Mouse (Mus musculus) heart, adult 2 months (tissue): Measurements from ENCODE around the gene Zswim8. TPM values are rescaled to one million over a fixed set of nuclear protein-coding genes. Genes with fewer than 3 reads are reported as not detected.

Experiments used
- DNase-seq, 2 experiments: peaks; one replicate each; pipeline ENCODE4 v3.0.0; 2021
- H3K27ac ChIP-seq: fragments of 200-600 bp; 2 replicates; pipeline ENCODE4 v1.8.1; 2022
- H3K27me3 ChIP-seq: fragments of 200-500 bp; 2 replicates; pipeline ENCODE4 v1.6.1; 2012; ENCODE audit warnings: mild to moderate bottlenecking, low read length, inconsistent platforms, mixed read lengths; ENCODE audit not compliant: control insufficient read depth, insufficient read depth
- H3K36me3 ChIP-seq: fragments of 200-500 bp; 2 replicates; pipeline ENCODE4 v1.6.1; 2012; ENCODE audit warnings: low read length, inconsistent platforms; ENCODE audit not compliant: control insufficient read depth, insufficient read depth
- H3K4me1 ChIP-seq: fragments of 200-500 bp; 2 replicates; pipeline ENCODE4 v1.6.1; 2011; ENCODE audit warnings: low read length; ENCODE audit not compliant: control insufficient read depth, insufficient read depth
- H3K4me3 ChIP-seq: fragments of 200-600 bp; 2 replicates; pipeline ENCODE4 v1.8.1; 2022
- H3K79me2 ChIP-seq: fragments of 200-500 bp; replicated peaks from 2 replicates; pipeline ENCODE4 v1.6.1; 2012; ENCODE audit warnings: mild to moderate bottlenecking, inconsistent platforms, low read length, moderate library complexity, mixed read lengths; ENCODE audit not compliant: control insufficient read depth, insufficient read depth
- H3K9ac ChIP-seq: fragments of 200-500 bp; 2 replicates; pipeline ENCODE4 v1.6.1; 2012; ENCODE audit warnings: low read depth, mild to moderate bottlenecking, control low read depth, inconsistent platforms, low read length, mixed read lengths
- CTCF ChIP-seq: fragments of 200-600 bp; IDR thresholded peaks from 2 replicates; pipeline ENCODE4 v1.8.1; 2022; ENCODE audit warnings: antibody characterized with exemption, mild to moderate bottlenecking, moderate library complexity
- EP300 ChIP-seq: fragments of 200-500 bp; IDR thresholded peaks from 2 replicates; pipeline ENCODE4 v1.6.1; 2011; ENCODE audit warnings: low read depth, low read length, control low read depth; ENCODE audit not compliant: insufficient read depth
- POLR2A ChIP-seq: fragments of 200-500 bp; IDR thresholded peaks from 2 replicates; pipeline ENCODE4 v1.6.1; 2011; ENCODE audit warnings: mild to moderate bottlenecking, low read depth, low read length, control low read depth; ENCODE audit not compliant: insufficient read depth
- WGBS: fragments of 180-500 bp; shearing (Covaris S2); methylation state at CpG from one replicate; pipeline ENCODE4 v1.1.7; 2018; 5-methylcytosine and 5-hydroxymethylcytosine counted together
- intact Hi-C: fragments of 180-260 bp; cut with DNase I; formaldehyde crosslinking; loops from one replicate; pipeline ENCODE4 v1.15.1; 2025
- polyA plus RNA-seq: library from polyadenylated mRNA; depleted of rRNA; stranded (reverse); fragments of >200 nt; gene quantifications from 2 replicates; pipeline ENCODE4 v1.2.3, GENCODE M21; 2012
- total RNA-seq, 2 experiments: library from RNA; stranded (reverse); gene quantifications; 2 replicates each; pipeline ENCODE4 v1.2.3; 2021

The Zswim8 gene
- total and polyA plus RNA-seq, 3 experiments: 38.5 to 108 (median 40.0) TPM

GRCm38 (mm10) chr14:20694185-20694883 is 13.0 kb upstream of the Zswim8 start:
- no peak for DNase-seq
- Histone ChIP-seq H3K27me3 (no peaks in the 10 kb centered on the region), H3K9ac (no peak overlapping the region; the same call in 1 of the 2 replicates), H3K4me1 (peaks cover 18% of the 10 kb centered on the region), H3K4me3 (peak overlapping the region; percentile 91), H3K27ac (peak overlapping the region; percentile 96), H3K36me3 (peaks cover 12% of the 10 kb centered on the region), H3K79me2 (no peaks in the 10 kb centered on the region)
- intact Hi-C loops: loop anchor here (2.0 kb wide), 1 partner anchor 20 kb away; the partner anchor contains the start of gene Sec24c
- 39% methylated on average over 13 of the region's 13 CpGs for WGBS
- TF ChIP-seq EP300 (no peak), CTCF (no peak), POLR2A (no peak)

DNA sequence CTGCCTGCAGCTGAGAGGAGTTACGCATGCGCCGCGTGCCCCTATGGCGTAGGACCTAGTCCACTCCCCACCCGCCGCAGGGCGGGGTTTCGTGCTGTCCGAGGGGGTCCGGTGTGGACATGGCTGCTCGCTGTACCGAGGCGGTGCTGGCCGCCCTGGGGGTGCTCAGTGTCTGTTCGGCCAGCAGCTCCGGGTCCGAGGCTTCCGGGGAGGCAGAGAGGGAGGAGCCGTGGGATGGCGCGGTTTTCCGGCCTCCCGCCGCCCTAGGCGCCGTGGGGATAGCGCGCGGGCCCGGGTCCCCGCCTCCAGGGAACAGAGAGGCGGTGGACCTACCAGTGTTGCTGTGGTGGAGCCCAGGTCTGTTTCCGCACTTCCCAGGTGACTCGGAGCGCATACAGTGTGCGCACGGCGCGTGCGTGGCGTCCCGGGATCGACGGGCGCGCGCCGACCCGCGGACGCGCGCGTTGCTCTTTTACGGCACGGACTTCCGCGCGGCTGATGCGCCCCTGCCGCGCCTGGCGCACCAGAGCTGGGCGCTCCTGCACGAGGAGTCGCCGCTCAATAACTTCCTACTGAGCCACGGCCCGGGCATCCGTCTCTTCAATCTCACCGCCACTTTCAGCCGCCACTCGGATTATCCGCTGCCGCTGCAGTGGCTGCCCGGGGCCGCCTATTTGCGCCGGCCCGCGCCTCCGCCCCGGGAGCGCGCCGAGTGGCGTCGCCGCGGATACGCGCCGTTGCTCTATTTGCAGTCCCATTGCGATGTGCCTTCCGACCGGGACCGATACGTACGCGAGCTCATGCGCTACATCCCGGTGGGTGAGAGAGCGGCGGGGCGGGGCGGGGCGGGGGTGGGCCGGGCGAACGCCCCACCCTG is 12.2 kb upstream of the Zswim8 start, which contains the start of gene Fut11:
Gene Fut11, plus strand, starts transcription at position 85 of the 877 bp plus-strand sequence.
- Histone ChIP-seq H3K79me2 (no peaks in the 10 kb centered on the region), H3K4me3 (peak within 1 kb of the TSS; percentile 91), H3K27me3 (no peaks in the 10 kb centered on the region), H3K27ac (peak within 1 kb of the TSS; percentile 96), H3K9ac (peak within 1 kb of the TSS; percentile 79), H3K4me1 (peaks cover 18% of the 10 kb centered on the region), H3K36me3 (peaks cover 16% of the 10 kb centered on the region)
- intact Hi-C loops: loop anchor here (2.0 kb wide), 1 partner anchor 20 kb away; the partner anchor contains the start of gene Sec24c
- 0 out of 2 replicates have a peak, but pooled peaks have one; percentile 33 for TF ChIP-seq EP300
- no peak for TF ChIP-seq CTCF
- peak; percentile 77; the same call in 1 of the 2 replicates for TF ChIP-seq POLR2A
- peak; percentile 90 to 91 for DNase-seq
- WGBS: under 1% methylated on average over 111 of the region's 111 CpGs

DNA sequence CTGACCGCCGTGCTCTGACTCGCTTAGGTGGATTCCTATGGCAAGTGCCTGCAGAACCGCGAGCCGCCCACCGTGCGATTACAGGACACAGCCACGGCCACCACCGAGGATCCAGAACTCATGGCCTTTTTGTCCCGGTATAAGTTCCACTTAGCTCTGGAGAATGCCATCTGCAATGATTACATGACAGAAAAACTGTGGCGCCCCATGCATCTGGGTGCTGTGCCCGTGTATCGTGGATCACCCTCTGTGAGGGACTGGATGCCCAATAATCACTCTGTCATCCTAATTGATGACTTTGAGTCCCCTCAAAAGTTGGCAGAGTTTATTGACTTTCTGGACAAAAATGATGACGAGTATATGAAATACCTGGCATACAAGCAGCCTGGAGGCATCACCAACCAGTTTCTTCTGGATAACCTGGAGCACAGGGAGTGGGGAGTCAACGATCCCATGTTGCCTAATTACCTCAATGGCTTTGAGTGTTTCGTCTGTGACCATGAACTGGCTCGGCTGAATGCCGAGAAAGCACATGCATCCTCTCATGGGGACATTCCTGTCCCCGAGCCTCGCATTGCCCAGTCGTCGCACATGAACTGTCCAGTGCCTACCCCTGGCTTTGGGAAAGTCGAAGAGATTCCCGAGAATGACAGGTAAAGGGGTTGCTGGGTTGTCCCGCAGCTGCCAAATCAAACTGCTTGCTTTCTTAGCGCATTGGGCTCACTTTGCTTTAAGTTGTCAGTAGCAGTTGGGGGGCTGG is 11.4 kb upstream of the Zswim8 start:
- H3K4me3 ChIP-seq: peak overlapping the region; percentile 91
- H3K27ac ChIP-seq: peak overlapping the region; percentile 96
- intact Hi-C loops: loop anchor here (2.0 kb wide), 1 partner anchor 21 kb away; the partner anchor contains the start of gene Sec24c
- peak overlapping the region; percentile 79 for H3K9ac ChIP-seq
- no peak for DNase-seq
- WGBS: 9% methylated on average over 27 of the region's 27 CpGs
- 0 out of 2 replicates have a peak, but pooled peaks cover 1% of the 10 kb centered on the region for H3K79me2 ChIP-seq
- TF ChIP-seq POLR2A: no peak
- TF ChIP-seq CTCF: no peak
- no peak for TF ChIP-seq EP300
- peaks cover 22% of the 10 kb centered on the region for H3K36me3 ChIP-seq
- peaks cover 20% of the 10 kb centered on the region for H3K4me1 ChIP-seq
- no peaks in the 10 kb centered on the region for H3K27me3 ChIP-seq

- Histone ChIP-seq H3K4me1 (peaks cover 20% of the 10 kb centered on the region), H3K27ac (0 out of 2 replicates have a peak overlapping the region, but pooled peaks have one; percentile 11), H3K9ac (no peak overlapping the region), H3K79me2 (0 out of 2 replicates have a peak, but pooled peaks cover 1% of the 10 kb centered on the region), H3K27me3 (no peaks in the 10 kb centered on the region), H3K36me3 (peaks cover 31% of the 10 kb centered on the region), H3K4me3 (no peak overlapping the region)
- DNase-seq: peak in 1 of 2 experiments; percentile 50
- intact Hi-C loops: no loop called here
- TF ChIP-seq POLR2A: no peak
- TF ChIP-seq EP300: 0 out of 2 replicates have a peak, but pooled peaks have one; percentile 51
- TF ChIP-seq CTCF: peak; percentile 73
- 3% methylated on average over 1 of the region's 1 CpGs for WGBS
Measured at GRCm38 (mm10) chr14:20696986-20697385, 10.4 kb upstream of the Zswim8 start.

GRCm38 (mm10) chr14:20698515-20698914 is 8.8 kb upstream of the Zswim8 start:
- Histone ChIP-seq H3K79me2 (0 out of 2 replicates have a peak, but pooled peaks cover 1% of the 10 kb centered on the region), H3K36me3 (peaks cover 31% of the 10 kb centered on the region), H3K4me1 (peaks cover 20% of the 10 kb centered on the region), H3K27me3 (no peaks in the 10 kb centered on the region), H3K27ac (no peak overlapping the region), H3K9ac (no peak overlapping the region), H3K4me3 (no peak overlapping the region)
- WGBS: 41% methylated on average over 2 of the region's 2 CpGs
- no peak for TF ChIP-seq EP300
- TF ChIP-seq POLR2A: no peak
- TF ChIP-seq CTCF: no peak
- no peak for DNase-seq
- intact Hi-C loops: no loop called here
